Mouse (Mus musculus): ENCODE results near the gene Gtf2h5.

Gene Gtf2h5

DNA sequence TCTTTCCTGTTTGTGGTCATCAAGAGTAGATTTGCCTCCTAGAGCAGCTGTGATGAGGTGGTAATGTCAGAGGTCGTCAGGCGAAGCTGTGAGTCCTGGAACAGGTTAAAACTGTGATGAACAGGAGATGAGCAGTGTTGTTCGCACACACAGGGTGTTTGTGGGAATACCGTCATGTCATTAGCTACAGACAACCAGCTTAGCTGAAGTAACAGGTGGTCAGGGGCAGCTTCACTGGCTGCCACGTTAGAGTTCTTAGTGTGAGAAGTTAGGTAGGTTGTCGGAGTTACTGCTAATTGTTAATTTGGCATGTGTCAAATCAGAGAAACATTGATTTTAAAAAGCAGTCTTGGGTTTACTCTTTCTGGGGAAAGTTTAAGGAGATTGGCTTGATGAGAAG is 34.1 kb downstream of the Gtf2h5 start:
- no peak for DNase-seq (ENCODE audit: low spot score in 2 of 2)

DNA sequence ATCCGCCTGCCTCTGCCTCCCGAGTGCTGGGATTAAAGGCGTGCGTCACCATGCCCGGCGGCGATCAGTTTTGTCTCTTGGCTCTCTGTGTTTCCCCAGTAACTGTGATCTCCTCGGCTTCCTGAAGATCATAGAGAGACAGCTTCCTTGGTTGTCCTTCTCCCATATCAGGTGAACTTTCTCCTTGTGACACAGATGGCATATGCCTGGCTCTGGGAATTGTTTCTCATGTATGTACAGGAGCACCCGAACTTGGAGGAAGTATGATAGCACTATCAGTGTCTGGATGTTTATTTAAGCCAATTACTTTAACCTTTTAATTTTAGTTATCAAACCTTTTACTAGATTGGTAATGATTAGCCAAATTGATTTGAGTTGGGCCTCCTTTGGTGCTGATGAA is 35.5 kb downstream of the Gtf2h5 start:
- DNase-seq (ENCODE audit: low spot score in 2 of 2), result no peak

DNA sequence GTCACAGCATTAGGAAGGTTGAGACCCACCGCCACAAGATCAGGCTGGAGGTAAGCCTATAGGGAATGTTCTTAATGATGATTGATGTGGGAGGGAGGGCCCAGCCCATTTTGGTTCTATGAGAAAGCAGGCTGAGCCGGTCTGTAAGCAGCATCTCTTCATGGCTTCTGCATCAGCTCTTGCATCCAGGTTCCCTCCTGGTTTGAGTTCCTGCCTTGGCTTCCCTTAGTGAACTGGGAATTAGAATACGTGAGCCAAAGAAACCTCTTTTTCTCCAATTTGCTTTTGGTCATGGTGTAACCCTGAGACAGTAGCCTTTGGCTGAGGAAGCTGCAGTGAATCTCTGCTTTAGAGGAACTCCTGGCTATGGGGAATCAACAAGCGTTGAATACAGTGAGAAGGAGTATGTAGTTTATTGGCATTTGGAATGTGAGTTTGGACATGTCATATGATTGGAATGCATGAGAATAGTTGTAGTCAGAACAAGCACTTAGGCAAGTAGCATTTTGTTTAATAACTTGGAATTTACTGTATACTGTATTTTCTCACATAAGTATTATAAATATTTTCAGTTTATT is 37.7 kb downstream of the Gtf2h5 start:
- DNase-seq (ENCODE audit: low spot score in 2 of 2), result no peak

DNA sequence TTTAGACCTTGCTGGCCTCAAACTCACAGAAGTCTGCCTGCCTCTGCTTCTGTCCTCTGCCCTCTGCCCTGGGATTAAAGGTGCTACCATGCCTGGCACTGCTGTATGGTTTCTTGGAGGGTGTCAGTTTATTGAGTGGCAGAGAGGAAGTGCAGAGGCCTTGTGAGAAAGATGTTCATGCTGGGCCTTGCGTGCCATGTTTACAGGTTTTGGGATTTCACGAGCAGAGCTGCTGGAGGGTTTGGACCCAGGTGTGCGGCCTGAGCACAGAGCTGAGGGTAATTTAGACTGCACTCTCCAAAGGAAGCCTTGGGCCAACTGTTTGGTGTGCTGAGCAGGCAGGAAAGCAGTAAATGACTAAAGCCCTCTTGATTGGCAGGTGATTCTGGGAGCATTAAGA is 38.3 kb downstream of the Gtf2h5 start:
- DNase-seq (ENCODE audit: low spot score in 2 of 2), result no peak

DNA sequence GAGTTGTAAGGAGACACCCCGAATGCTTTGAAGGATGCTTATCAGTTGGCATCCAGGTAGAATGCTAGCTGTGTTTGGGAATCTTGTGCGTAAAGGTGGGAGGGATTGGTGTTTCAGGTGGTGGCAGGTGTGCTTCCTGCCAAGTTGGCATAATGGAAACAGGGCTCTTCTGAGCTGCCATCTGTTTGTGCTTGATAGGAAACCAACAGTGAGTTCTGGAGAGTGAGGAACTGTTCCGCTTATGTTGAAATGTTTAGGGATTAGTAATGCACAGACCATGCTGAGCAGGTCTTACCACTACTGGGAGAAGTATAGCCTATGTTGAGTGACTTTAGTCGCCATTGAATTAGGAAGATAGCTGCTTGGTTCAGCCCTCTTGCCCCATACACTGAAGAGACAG is 39.3 kb downstream of the Gtf2h5 start:
- DNase-seq (ENCODE audit: low spot score in 2 of 2), result no peak

DNA sequence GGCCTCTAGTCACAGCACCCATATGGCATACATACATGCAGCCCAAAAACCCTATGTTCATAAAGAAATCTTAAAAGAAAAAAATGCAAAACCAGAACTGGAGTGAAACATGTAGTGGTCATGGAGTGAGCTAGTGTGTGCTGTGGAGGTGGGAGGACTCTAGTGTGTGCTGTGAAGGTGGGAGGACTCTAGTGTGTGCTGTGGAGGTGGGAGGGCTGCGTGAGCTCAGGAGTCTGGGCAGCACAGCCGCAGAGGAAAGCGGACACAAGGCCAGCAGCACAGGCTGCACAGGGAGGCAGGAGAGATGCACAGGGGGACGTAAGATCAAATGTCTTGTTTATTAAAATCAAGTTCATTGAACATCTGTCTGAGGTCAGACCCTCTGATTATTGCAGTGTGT is 44.2 kb downstream of the Gtf2h5 start:
- no peak for DNase-seq (ENCODE audit: low spot score in 2 of 2)

DNA sequence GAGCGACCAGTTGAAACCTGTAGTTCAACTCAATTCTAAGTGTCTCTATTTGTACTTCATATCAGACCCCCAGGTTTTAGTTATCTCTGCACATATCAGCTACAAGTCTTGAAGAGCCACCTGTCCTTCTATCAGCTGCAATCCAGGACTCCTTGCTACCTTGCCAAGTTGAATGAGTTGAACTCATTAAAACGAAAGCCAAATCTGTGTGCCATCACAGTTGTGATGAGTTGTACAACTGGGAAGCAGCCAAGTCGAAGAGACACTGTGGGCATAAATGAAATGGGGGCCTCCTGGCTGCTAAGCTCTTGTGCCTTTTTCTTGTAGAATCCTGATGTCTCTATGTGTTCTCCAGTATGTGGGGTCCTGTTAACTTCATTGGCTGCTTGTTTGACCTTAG is 45.9 kb downstream of the Gtf2h5 start:
- DNase-seq (ENCODE audit: low spot score in 2 of 2), result no peak

DNA sequence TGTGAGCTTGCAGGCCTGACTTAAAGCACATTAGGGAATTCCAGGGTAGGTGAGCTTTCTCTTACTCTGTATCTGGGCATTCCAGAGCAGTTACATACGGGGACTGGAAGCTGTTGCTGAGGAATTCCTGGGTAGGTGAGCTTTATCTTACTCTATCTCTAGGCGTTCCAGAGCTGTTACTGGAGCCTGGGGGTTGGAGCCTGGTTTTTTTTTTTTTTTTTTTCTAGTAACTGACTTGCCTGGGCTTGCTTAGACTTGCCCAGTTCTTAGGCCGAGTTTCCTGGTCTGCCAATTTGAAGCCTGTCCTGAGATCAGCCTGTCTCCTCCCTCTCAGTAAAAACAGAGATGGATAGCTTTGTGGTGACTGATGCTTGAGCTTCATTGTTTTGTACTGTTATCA is 48.5 kb downstream of the Gtf2h5 start:
- DNase-seq (ENCODE audit: low spot score in 2 of 2), result no peak

DNA sequence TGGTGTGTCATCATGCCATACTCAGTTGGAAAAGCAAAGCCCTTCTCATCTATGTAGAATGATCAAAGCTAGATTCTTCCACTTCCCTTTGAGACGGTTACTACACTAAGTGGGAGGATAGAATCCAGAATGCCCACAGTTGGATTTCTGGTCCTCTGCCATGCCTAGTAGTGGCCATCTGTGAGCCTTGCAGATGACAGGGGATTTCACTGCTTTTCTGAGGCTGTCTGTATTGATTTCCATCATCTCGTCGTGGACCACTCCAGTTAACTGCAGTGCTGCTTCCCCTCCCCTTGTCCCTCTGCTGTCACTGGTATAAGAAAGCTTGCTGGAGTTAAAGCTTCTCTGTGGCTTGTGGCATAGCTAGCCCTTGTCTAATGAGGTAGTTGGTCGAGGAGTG is 49.8 kb downstream of the Gtf2h5 start:
- DNase-seq (ENCODE audit: low spot score in 2 of 2), result no peak

DNA sequence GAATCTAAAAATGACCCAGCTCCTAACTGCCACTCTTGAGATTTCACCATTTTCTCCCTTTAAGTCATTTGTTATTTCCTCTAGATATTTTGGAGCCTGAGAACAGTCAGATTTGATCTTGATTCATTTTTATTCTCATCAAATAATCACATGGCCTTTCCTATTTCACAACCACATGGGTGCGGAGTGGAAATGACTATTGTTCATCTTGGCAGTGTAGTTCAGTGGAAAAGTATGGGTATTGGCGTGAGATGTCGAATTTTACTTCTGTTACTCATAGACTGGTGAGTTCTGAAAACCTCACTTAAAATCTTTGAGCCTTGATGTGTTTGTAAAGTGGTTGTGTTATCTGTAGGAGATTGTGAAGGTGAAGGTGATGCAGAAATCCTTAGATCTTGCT is 51.5 kb downstream of the Gtf2h5 start:
- DNase-seq (ENCODE audit: low spot score in 2 of 2), result no peak

Measured in urinary bladder, postnatal 4 days (tissue).